Mouse (Mus musculus) left cerebral cortex, adult 2 months (tissue): Measurements from ENCODE around the gene 1700069L16Rik. TPM values are rescaled to one million over a fixed set of nuclear protein-coding genes. Genes with fewer than 3 reads are reported as not detected.
A peak's percentile ranks its signal among the peaks of the same experiment; 100 is the strongest.

Experiments used
- DNase-seq, 2 experiments: peaks; one replicate each; pipeline ENCODE4 v3.0.0; 2021 to 2022; ENCODE audit warnings: low spot score in 2 of 2, mixed read lengths in 1 of 2; ENCODE audit errors: extremely low spot score in 1 of 2
- H3K27ac ChIP-seq: fragments of 200-600 bp; 2 replicates; pipeline ENCODE4 v1.8.1; 2022
- H3K4me3 ChIP-seq: fragments of 200-600 bp; 2 replicates; pipeline ENCODE4 v1.8.1; 2022
- CTCF ChIP-seq: fragments of 200-600 bp; IDR thresholded peaks from 2 replicates; pipeline ENCODE4 v1.8.1; 2022; ENCODE audit warnings: antibody characterized with exemption, mild to moderate bottlenecking, moderate library complexity
- intact Hi-C: fragments of 180-260 bp; cut with DNase I; formaldehyde crosslinking; loops from one replicate; pipeline ENCODE4 v1.15.1; 2025
- total RNA-seq, 2 experiments: library from RNA; stranded (reverse); gene quantifications; 2 replicates each; pipeline ENCODE4 v1.2.3; 2021

The 1700069L16Rik gene
- total RNA-seq, 2 experiments from 2014 or later = not detected

- intact Hi-C loops = no loop called here
- no peak overlapping the region for H3K4me3 ChIP-seq
- TF ChIP-seq CTCF = no peak
- H3K27ac ChIP-seq = peak overlapping the region; percentile 78
- peak in 1 of 2 experiments; percentile 34 for DNase-seq
These were observed 6.1 kb upstream of the 1700069L16Rik start for GRCm38 (mm10) chr5:113730641-113731121.

GRCm38 (mm10) chr5:113728691-113729090 lies 4.1 kb upstream of the 1700069L16Rik start:
- no peak for DNase-seq
- no peak for TF ChIP-seq CTCF
- Histone ChIP-seq H3K27ac (no peak overlapping the region), H3K4me3 (no peak overlapping the region)
- intact Hi-C loops = loop anchor here (1.0 kb wide), 1 partner anchor 362 kb away; no protein-coding TSS in a partner anchor

- intact Hi-C loops = loop anchor here (1.0 kb wide), 1 partner anchor 362 kb away; no protein-coding TSS in a partner anchor
- no peak overlapping the region for H3K27ac ChIP-seq
- no peak overlapping the region for H3K4me3 ChIP-seq
- TF ChIP-seq CTCF = no peak
- DNase-seq = no peak
These were observed 3.4 kb upstream of the 1700069L16Rik start for GRCm38 (mm10) chr5:113728011-113728410.

GRCm38 (mm10) chr5:113727238-113727637 lies 2.7 kb upstream of the 1700069L16Rik start:
- no peak for TF ChIP-seq CTCF
- intact Hi-C loops = no loop called here
- Histone ChIP-seq H3K4me3 (no peak overlapping the region), H3K27ac (no peak overlapping the region)
- DNase-seq = no peak

- Histone ChIP-seq H3K27ac (no peak overlapping the region), H3K4me3 (no peak overlapping the region)
- DNase-seq = no peak
- TF ChIP-seq CTCF = no peak
- intact Hi-C loops = no loop called here
These were observed 2.0 kb upstream of the 1700069L16Rik start for GRCm38 (mm10) chr5:113726618-113727017.

- H3K4me3 ChIP-seq = no peak overlapping the region
- intact Hi-C loops = no loop called here
- H3K27ac ChIP-seq = no peak overlapping the region
- no peak for DNase-seq
- no peak for TF ChIP-seq CTCF
These were observed 845 bp upstream of the 1700069L16Rik start for GRCm38 (mm10) chr5:113725417-113725816.

- H3K4me3 ChIP-seq = no peak overlapping the region
- no peak for DNase-seq
- intact Hi-C loops = loop anchor here (1.0 to 5.0 kb wide), 3 partner anchors 231 to 350 kb away; partner anchors contain the start of gene Wscd2
- no peak for TF ChIP-seq CTCF
- H3K27ac ChIP-seq = no peak overlapping the region
These were observed 870 bp downstream of the 1700069L16Rik start for GRCm38 (mm10) chr5:113723567-113724237.

- intact Hi-C loops = loop anchor here (5.0 kb wide), 1 partner anchor 230 kb away; the partner anchor contains the start of gene Wscd2
- no peak for DNase-seq
- H3K27ac ChIP-seq = no peak overlapping the region
- TF ChIP-seq CTCF = peak; percentile 43
- no peak overlapping the region for H3K4me3 ChIP-seq
These were observed 2.2 kb downstream of the 1700069L16Rik start for GRCm38 (mm10) chr5:113722224-113723013.

GRCm38 (mm10) chr5:113719221-113719661 lies 5.3 kb downstream of the 1700069L16Rik start:
- intact Hi-C loops = no loop called here
- Histone ChIP-seq H3K27ac (no peak overlapping the region), H3K4me3 (no peak overlapping the region)
- DNase-seq = no peak
- no peak for TF ChIP-seq CTCF

GRCm38 (mm10) chr5:113716581-113717388 lies 7.8 kb downstream of the 1700069L16Rik start:
- DNase-seq = peak; percentile 45 to 68
- intact Hi-C loops = loop anchor here (1.0 kb wide), 1 partner anchor 122 kb away; no protein-coding TSS in a partner anchor
- Histone ChIP-seq H3K4me3 (no peak overlapping the region), H3K27ac (peak overlapping the region; percentile 83)
- no peak for TF ChIP-seq CTCF

- no peak overlapping the region for H3K4me3 ChIP-seq
- TF ChIP-seq CTCF = no peak
- no peak overlapping the region for H3K27ac ChIP-seq
- intact Hi-C loops = no loop called here
- no peak for DNase-seq
These were observed 11.7 kb downstream of the 1700069L16Rik start for GRCm38 (mm10) chr5:113712861-113713260.
